Mouse (Mus musculus): ENCODE results near the gene Bsnd. TPM values are rescaled to one million over a fixed set of nuclear protein-coding genes. Genes with fewer than 3 reads are reported as not detected.

Gene Bsnd
- polyA plus RNA-seq, 1 experiment, result not detected

DNA sequence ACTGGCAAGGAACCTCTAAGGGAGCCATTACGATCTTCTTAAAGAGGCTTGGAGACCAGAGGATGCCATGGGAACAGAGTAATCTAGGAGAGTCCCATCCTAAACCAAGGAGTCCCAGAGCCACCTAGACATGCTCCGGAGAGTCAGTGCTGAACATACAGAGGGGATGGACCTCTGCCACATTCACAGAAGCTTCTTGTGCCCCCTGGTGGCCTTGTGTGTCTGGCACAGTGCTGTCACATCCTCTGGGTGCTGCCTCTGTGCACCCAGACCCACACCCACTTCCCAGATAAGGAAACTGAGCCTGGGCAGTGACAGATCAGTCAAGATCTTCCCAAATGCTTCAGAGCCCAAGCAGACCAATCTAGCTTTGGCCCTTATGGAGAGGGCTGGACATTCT is 1.6 kb upstream of the Bsnd start:
- no peak for TF ChIP-seq POLR2A (IDR thresholded peaks at IDR 0.05; ENCODE audit: low read depth, low read length)
- TF ChIP-seq CTCF (IDR thresholded peaks at IDR 0.05; ENCODE audit: borderline replicate concordance, insufficient read depth, low read length), result peak; percentile 30; the same call in 1 of the 2 replicates
- Histone ChIP-seq H3K4me1 (ENCODE audit: control insufficient read depth, insufficient read depth, low read length) (no peaks in the 10 kb centered on the region), H3K4me3 (ENCODE audit: insufficient read depth, low read length) (no peak overlapping the region), H3K27ac (ENCODE audit: insufficient read depth, low read length) (no peak overlapping the region)

DNA sequence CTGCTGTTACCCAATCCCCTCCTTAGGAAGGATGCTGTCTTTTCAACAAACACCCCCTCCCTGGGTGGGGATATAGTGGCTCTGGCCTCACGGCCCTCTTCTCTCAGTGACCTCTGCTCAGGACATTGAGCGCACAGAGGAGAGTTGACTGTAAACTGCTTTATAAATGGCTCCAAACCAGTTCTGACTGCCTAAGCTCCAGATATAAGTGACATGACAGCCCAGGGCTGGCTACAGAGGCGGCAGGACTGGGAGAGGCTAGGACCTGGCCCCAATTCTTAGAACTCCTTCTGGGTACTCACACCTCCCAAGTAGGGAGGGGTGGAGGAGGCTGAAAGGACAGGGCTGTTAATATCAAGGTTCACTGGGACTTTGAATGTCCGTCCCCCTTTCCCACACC is 1.5 kb downstream of the Bsnd start:
- H3K4me1 ChIP-seq (ENCODE audit: control insufficient read depth, insufficient read depth, low read length), result no peaks in the 10 kb centered on the region
- H3K4me3 ChIP-seq (ENCODE audit: insufficient read depth, low read length), result no peak overlapping the region
- H3K27ac ChIP-seq (ENCODE audit: insufficient read depth, low read length), result no peak overlapping the region
- TF ChIP-seq CTCF (IDR thresholded peaks at IDR 0.05; ENCODE audit: borderline replicate concordance, insufficient read depth, low read length) (no peak), POLR2A (IDR thresholded peaks at IDR 0.05; ENCODE audit: low read depth, low read length) (no peak)

DNA sequence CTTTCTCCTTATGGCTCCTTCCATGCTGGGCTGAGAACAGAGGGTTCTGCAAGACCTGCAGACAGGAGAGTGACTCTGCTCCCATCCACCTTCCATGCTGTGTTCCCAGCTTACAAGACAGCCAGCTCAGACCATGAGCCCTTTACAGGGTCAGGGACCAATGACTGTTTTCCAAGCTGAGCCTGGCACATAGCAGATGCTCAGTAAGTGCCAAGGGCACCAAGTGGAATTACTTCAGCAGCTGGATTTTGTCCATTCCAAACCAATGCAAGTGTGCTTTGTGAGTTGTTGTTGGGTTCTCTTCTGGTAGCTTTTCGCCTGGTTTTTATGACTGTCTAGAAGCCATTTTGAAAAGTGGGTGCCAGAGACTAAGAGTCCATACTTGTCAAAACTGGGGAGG is 8.3 kb downstream of the Bsnd start:
- no peak overlapping the region for H3K27ac ChIP-seq (ENCODE audit: insufficient read depth, low read length)
- H3K4me3 ChIP-seq (ENCODE audit: insufficient read depth, low read length), result no peak overlapping the region
- TF ChIP-seq CTCF (IDR thresholded peaks at IDR 0.05; ENCODE audit: borderline replicate concordance, insufficient read depth, low read length), result no peak
- TF ChIP-seq POLR2A (IDR thresholded peaks at IDR 0.05; ENCODE audit: low read depth, low read length), result no peak
- H3K4me1 ChIP-seq (ENCODE audit: control insufficient read depth, insufficient read depth, low read length), result no peaks in the 10 kb centered on the region

DNA sequence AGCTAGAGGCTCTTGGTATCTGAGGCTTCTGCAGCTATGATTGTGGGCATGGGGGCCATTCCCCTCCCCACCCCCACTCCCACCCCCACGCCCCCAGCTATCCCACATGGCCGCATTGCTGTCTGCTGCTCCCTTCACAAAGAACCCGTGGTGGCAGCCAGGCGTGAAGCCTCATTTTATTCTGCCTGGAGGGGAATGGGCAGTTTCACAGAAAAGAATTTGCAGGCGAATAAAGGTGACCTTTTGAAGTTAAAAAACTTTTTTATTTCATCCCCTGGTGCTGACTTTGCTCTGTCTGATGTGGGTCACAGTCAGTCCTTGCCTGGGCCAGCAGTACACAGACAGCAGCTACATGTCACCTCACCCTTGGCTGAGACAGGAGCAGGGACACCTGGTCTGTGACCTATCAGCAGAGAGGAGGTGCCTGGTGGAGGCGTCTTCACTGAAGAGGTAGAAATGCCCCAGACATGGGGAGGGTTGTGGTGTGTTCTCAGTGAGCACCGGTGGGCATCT is 8.8 kb downstream of the Bsnd start:
- H3K4me1 ChIP-seq (ENCODE audit: control insufficient read depth, insufficient read depth, low read length), result no peaks in the 10 kb centered on the region
- no peak overlapping the region for H3K4me3 ChIP-seq (ENCODE audit: insufficient read depth, low read length)
- no peak overlapping the region for H3K27ac ChIP-seq (ENCODE audit: insufficient read depth, low read length)
- no peak for TF ChIP-seq POLR2A (IDR thresholded peaks at IDR 0.05; ENCODE audit: low read depth, low read length)
- no peak for TF ChIP-seq CTCF (IDR thresholded peaks at IDR 0.05; ENCODE audit: borderline replicate concordance, insufficient read depth, low read length)

DNA sequence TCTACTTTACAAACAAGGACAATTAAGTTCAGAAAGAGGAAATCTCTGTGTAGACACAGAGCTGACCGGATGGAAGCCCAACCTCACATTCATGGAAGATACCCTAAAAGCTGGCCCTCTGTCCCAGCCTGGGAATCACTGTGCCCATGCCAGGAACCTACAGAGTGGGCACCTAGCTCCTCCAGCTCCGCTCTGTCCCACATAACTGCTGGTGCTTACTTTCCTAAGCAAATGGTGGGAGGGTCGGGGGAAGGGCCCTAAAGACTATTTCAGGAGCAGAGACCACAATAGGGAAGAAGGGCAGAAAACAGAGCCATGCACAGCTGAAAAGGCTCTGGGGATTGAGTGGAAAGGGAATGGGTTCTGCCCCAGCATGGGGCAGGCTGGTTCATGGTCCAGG is 11.5 kb downstream of the Bsnd start:
- Histone ChIP-seq H3K4me3 (ENCODE audit: insufficient read depth, low read length) (no peak overlapping the region), H3K27ac (ENCODE audit: insufficient read depth, low read length) (no peak overlapping the region), H3K4me1 (ENCODE audit: control insufficient read depth, insufficient read depth, low read length) (no peaks in the 10 kb centered on the region)
- TF ChIP-seq CTCF (IDR thresholded peaks at IDR 0.05; ENCODE audit: borderline replicate concordance, insufficient read depth, low read length), result no peak
- TF ChIP-seq POLR2A (IDR thresholded peaks at IDR 0.05; ENCODE audit: low read depth, low read length), result no peak

DNA sequence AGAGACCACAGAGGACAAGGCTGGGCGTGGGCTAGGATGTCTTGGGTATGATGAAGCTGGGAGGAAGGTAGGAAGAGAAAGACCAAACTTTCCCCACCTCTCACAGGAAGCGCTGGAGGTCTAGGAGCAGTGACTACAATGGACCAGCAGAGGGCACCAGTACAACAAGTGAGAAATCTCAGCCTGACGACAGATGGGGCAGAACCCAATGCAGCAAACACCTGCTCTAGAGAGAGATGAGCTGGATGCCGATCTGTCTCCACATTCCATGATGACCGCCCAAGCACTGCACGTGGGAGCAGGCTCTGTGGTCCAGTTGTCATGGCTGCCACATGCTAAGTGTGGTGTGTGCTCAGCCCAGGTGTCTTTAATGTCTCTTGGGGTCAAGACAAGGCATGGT is 17.8 kb downstream of the Bsnd start:
- Histone ChIP-seq H3K4me3 (ENCODE audit: insufficient read depth, low read length) (no peak overlapping the region), H3K27ac (ENCODE audit: insufficient read depth, low read length) (no peak overlapping the region), H3K4me1 (ENCODE audit: control insufficient read depth, insufficient read depth, low read length) (no peaks in the 10 kb centered on the region; the same call in 1 of the 2 replicates)
- no peak for TF ChIP-seq POLR2A (IDR thresholded peaks at IDR 0.05; ENCODE audit: low read depth, low read length)
- TF ChIP-seq CTCF (IDR thresholded peaks at IDR 0.05; ENCODE audit: borderline replicate concordance, insufficient read depth, low read length), result peak; percentile 82; the same call in 1 of the 2 replicates

DNA sequence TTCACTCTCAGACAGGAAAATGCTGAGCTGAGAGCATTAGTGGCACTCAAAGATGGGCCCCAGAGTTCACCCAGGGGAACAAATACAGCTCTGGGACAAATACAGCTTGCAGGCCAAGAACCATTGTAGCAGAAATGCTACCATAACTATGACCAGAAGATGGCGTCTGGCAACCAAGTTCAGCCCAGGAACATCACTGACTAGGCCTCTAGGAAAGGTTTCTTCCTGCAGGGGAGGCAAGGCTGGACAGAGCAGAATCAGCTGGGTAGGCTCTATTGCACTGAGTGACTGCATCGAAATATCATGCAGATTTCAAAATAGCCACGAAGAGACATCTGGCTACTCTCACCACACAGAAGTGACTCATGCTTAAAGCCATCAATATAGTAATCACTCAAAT is 19.7 kb downstream of the Bsnd start:
- H3K4me1 ChIP-seq (ENCODE audit: control insufficient read depth, insufficient read depth, low read length), result no peaks in the 10 kb centered on the region; the same call in 1 of the 2 replicates

DNA sequence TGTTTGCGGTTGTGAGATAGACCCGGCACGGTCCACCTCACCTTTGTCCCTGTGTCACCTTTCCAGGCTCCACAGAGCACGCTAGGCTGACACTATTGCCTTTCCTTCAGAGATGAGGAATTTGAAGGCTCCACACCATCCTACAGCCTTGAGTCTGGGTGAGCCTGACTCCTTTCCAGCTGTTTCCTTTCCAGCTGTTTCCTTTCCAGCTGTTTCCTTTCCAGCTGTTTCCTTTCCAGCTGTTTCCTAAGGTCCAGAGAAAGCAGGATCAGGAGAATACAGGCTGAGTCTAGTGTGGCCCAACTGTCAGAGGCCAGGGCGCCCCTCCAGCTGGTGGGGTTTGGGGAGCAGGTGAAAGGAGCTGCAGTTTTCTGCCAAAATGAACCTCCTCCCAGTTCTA is 21.2 kb downstream of the Bsnd start:
- no peak overlapping the region for H3K27ac ChIP-seq (ENCODE audit: insufficient read depth, low read length)
- TF ChIP-seq POLR2A (IDR thresholded peaks at IDR 0.05; ENCODE audit: low read depth, low read length) (no peak), CTCF (IDR thresholded peaks at IDR 0.05; ENCODE audit: borderline replicate concordance, insufficient read depth, low read length) (no peak)

More for the DNA sequence above, 19.7 kb downstream of the Bsnd start:
- Histone ChIP-seq H3K4me3 (ENCODE audit: insufficient read depth, low read length) (no peak overlapping the region), H3K27ac (ENCODE audit: insufficient read depth, low read length) (no peak overlapping the region)
- peak; percentile 59; the same call in 1 of the 2 replicates for TF ChIP-seq CTCF (IDR thresholded peaks at IDR 0.05; ENCODE audit: borderline replicate concordance, insufficient read depth, low read length)
- no peak for TF ChIP-seq POLR2A (IDR thresholded peaks at IDR 0.05; ENCODE audit: low read depth, low read length)

DNA sequence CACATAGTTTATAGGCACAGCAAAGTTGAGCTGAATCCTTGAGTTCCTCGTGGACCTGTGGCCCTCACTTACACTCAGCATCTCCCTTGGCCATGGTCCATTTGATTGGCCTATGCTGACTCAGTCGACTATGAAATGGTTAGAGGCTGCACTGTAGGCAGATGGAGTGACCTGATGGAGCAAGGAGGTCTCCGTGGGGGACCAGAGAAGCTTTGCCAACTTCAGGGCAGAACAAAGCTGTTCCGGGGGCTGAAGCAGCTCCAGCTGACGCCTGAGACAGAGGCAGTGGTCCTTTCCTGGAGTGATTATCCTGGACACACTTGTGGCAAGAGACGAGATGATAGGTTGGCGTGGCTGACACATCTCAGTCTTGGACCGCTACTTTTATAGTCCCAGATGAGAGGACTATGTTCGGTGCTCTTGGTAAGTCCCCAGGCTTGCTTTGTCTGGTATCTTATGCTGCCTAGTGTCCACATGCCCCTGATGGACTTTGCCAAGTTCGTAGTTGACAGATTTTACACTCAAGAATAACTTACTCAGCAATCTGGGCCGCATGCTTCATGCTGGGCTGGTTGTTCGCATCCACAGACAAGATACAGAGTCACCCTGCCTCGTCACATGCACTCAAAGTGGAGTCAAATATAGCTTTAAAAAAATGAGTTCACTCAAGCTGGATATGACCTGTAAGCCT is 24.5 kb downstream of the Bsnd start:
- Histone ChIP-seq H3K27ac (ENCODE audit: insufficient read depth, low read length) (no peak overlapping the region), H3K4me3 (ENCODE audit: insufficient read depth, low read length) (no peak overlapping the region), H3K4me1 (ENCODE audit: control insufficient read depth, insufficient read depth, low read length) (no peaks in the 10 kb centered on the region; the same call in 1 of the 2 replicates)
- no peak for TF ChIP-seq CTCF (IDR thresholded peaks at IDR 0.05; ENCODE audit: borderline replicate concordance, insufficient read depth, low read length)
- no peak for TF ChIP-seq POLR2A (IDR thresholded peaks at IDR 0.05; ENCODE audit: low read depth, low read length)

More for the DNA sequence above, 21.2 kb downstream of the Bsnd start:
- H3K4me3 ChIP-seq (ENCODE audit: insufficient read depth, low read length), result no peak overlapping the region
- no peaks in the 10 kb centered on the region; the same call in 1 of the 2 replicates for H3K4me1 ChIP-seq (ENCODE audit: control insufficient read depth, insufficient read depth, low read length)

DNA sequence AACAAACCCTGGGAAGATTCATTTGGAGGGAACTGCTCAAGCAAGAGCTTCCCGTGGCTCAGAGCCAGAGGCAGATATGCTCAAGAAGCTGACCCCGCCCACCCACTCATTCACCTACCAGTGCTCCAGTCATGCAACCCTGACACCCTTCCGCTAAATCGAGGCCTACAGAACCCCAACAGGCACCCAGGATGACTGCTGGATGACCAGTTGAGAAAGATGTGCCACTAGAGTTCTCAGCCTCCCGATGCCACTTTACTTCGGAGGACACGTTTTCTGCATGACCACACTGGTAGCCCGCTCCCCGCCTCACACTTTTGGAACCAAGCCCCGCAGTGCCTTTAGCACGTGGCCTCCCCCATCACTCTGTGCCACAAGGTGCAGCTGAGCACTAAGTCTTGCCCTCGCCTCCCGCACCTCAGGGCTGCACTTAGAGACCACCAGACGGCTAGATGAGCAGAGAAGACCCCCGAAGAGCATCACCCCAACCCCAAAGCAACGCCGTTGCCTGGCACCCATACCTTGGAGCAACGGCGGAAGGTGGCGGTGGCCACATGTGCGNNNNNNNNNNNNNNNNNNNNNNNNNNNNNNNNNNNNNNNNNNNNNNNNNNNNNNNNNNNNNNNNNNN is 28.8 kb downstream of the Bsnd start:
- H3K4me3 ChIP-seq (ENCODE audit: insufficient read depth, low read length), result peak overlapping the region; percentile 34
- no peak overlapping the region for H3K27ac ChIP-seq (ENCODE audit: insufficient read depth, low read length)
- H3K4me1 ChIP-seq (ENCODE audit: control insufficient read depth, insufficient read depth, low read length), result no peaks in the 10 kb centered on the region
- TF ChIP-seq POLR2A (IDR thresholded peaks at IDR 0.05; ENCODE audit: low read depth, low read length) (no peak), CTCF (IDR thresholded peaks at IDR 0.05; ENCODE audit: borderline replicate concordance, insufficient read depth, low read length) (no peak)

All from embryonic fibroblast, embryonic 13.5 days (primary cell).